Mouse (Mus musculus) hindbrain, embryonic 11.5 days (tissue): ENCODE data around the gene Nucb1. TPM values are rescaled to one million over a fixed set of nuclear protein-coding genes. Genes with fewer than 3 reads are reported as not detected.

Experiments
- ATAC-seq: fragments of 200-750 bp; cut with Nextera tagmentation; 2 replicates; pipeline ENCODE4 v1.8.0; 2017; ENCODE audit warnings: mild to moderate bottlenecking, moderate TSS enrichment, moderate library complexity; ENCODE audit not compliant: low FRiP score
- DNase-seq: peaks from one replicate; pipeline ENCODE4 v3.0.0-alpha.2; 2015; ENCODE audit warnings: low spot score
- H3K27ac ChIP-seq: fragments of 300-500 bp; sonication (generic); 2 replicates; pipeline ENCODE4 v1.5.1; 2014; ENCODE audit warnings: mild to moderate bottlenecking, low read depth, low read length
- H3K27me3 ChIP-seq: fragments of 300-500 bp; sonication (generic); 2 replicates; pipeline ENCODE4 v1.6.1; 2014; ENCODE audit warnings: mild to moderate bottlenecking, low read length, moderate library complexity, mixed read lengths; ENCODE audit not compliant: control insufficient read depth, insufficient read depth
- H3K36me3 ChIP-seq: fragments of 300-500 bp; sonication (generic); 2 replicates; pipeline ENCODE4 v1.6.1; 2014; ENCODE audit warnings: mild to moderate bottlenecking, low read length, moderate library complexity, mixed read lengths; ENCODE audit not compliant: control insufficient read depth, insufficient read depth
- H3K4me1 ChIP-seq: fragments of 300-500 bp; sonication (generic); replicated peaks from 2 replicates; pipeline ENCODE4 v1.6.1; 2014; ENCODE audit warnings: low read length, mixed read lengths; ENCODE audit not compliant: control insufficient read depth, insufficient read depth
- H3K4me2 ChIP-seq: fragments of 300-500 bp; sonication (generic); replicated peaks from 2 replicates; pipeline ENCODE4 v1.6.1; 2014; ENCODE audit warnings: mild to moderate bottlenecking, low read depth, low read length
- H3K4me3 ChIP-seq: fragments of 300-500 bp; sonication (generic); 2 replicates; pipeline ENCODE4 v1.5.1; 2014; ENCODE audit warnings: low read depth, low read length
- H3K9ac ChIP-seq: fragments of 300-500 bp; sonication (generic); 2 replicates; pipeline ENCODE4 v1.6.1; 2014; ENCODE audit warnings: low read depth, low read length
- H3K9me3 ChIP-seq: fragments of 300-500 bp; sonication (generic); 2 replicates; pipeline ENCODE4 v1.6.1; 2016; ENCODE audit warnings: low read length; ENCODE audit not compliant: control insufficient read depth
- WGBS: fragments of 180-500 bp; shearing (Covaris S2); extraction: QIAGEN DNeasy Blood & Tissue Kit; methylation state at CpG from one replicate; pipeline ENCODE4 v1.1.7; 2014; 5-methylcytosine and 5-hydroxymethylcytosine counted together
- polyA plus RNA-seq: library from polyadenylated mRNA; unstranded; fragments of >200 nt; fragmentation: Nextera tagmentation; extraction: Ambion mirVana; gene quantifications from 2 replicates; pipeline ENCODE4 v1.2.1, GENCODE M21; 2014

Gene Nucb1
- polyA plus RNA-seq, 1 experiment from 2014 or later: 92.7 TPM

DNA sequence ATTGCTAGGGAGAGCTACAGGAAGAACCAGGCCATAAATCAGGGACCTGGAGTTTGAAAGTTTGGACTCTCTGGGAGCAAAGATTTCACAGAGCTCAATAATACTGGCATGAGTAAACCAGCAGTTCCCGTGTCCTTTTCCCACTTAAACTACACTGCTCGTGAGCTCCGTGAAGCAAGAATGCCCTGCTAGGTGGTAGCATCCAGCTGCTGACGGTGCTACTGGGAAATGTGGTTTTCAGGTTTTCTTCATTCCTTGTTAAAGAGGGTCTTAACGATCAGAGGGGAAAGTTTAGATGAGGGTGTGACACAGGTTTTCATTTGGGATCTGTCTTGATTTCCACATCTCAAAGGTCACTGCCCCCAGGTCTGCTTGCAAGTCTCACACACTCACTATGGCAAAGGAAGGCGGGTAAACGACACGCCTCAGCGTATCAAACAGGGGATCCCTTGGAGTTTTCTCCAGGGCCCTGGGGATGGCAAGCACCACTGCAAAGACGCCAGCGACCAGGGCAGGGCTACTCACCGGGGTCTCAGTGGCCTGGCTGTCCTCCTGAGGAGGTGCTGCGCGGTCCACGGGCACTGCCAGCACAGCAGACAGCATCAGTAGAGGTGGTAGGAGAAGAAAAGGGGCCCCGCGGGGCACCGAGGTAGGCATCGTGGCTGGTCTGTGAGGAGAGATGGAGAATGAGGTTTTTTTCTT lies 874 bp downstream of the Nucb1 start:
- Histone ChIP-seq H3K4me1 (peaks cover 4% of the 10 kb centered on the region), H3K27me3 (no peaks in the 10 kb centered on the region), H3K27ac (no peak overlapping the region), H3K9me3 (no peaks in the 10 kb centered on the region), H3K4me2 (peak overlapping the region; percentile 78), H3K9ac (peak overlapping the region; percentile 83), H3K4me3 (peak overlapping the region; percentile 67), H3K36me3 (no peaks in the 10 kb centered on the region)
- WGBS: 48% methylated on average over 19 of the region's 19 CpGs
- ATAC-seq: 0 out of 2 replicates have a peak, but pooled peaks have one; percentile 4
- no peak for DNase-seq

DNA sequence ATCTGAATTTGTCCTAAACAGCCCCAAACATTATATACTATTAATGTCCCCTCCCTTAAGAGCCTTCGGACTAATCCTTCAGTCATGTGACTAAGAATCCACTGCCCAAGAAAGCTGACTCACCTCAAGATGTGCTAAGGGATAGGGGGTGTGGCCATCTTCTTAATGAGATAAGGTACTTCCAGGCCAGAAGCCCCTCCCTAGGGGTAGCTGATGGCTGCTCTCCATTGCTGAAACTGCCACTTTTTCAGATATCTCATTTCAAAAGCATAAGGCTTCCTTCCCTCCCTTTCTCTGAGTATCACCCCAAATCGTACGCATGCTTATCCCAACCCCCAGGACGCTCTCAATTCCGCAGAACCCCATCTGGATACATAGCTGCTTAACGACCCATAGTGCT lies 1.6 kb downstream of the Nucb1 start:
- no peak for ATAC-seq
- Histone ChIP-seq H3K27ac (no peak overlapping the region), H3K4me3 (no peak overlapping the region), H3K4me1 (peaks cover 4% of the 10 kb centered on the region), H3K9me3 (no peaks in the 10 kb centered on the region), H3K27me3 (no peaks in the 10 kb centered on the region), H3K36me3 (no peaks in the 10 kb centered on the region), H3K9ac (no peak overlapping the region), H3K4me2 (no peak overlapping the region)
- WGBS: 90% methylated on average over 6 of the region's 6 CpGs
- DNase-seq: no peak

DNA sequence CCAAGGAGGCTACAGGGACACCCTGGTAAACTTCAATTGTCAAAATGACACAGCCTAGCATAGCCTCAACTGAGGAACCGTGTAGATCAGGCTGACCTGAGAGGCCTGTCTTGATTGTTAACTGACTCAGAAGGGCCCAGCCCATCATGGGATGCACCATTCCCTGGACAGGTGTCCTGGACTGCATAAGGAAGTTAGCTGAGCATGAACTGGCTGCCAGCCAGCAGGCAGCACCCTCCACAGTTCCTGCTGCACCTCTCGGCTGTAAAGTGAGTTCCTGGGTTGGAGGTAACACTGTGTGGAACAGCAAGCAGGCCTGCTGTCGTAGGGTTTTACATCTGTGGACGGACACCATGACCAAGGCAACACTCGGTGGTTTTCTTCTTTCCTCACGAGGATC lies 2.6 kb downstream of the Nucb1 start:
- peaks cover 4% of the 10 kb centered on the region for H3K4me1 ChIP-seq
- H3K4me3 ChIP-seq: no peak overlapping the region
- H3K9ac ChIP-seq: no peak overlapping the region
- H3K36me3 ChIP-seq: no peaks in the 10 kb centered on the region
- no peak for DNase-seq
- WGBS: 87% methylated on average over 6 of the region's 6 CpGs
- no peak overlapping the region for H3K27ac ChIP-seq
- no peak for ATAC-seq
- no peak overlapping the region for H3K4me2 ChIP-seq
- H3K27me3 ChIP-seq: no peaks in the 10 kb centered on the region
- H3K9me3 ChIP-seq: no peaks in the 10 kb centered on the region

DNA sequence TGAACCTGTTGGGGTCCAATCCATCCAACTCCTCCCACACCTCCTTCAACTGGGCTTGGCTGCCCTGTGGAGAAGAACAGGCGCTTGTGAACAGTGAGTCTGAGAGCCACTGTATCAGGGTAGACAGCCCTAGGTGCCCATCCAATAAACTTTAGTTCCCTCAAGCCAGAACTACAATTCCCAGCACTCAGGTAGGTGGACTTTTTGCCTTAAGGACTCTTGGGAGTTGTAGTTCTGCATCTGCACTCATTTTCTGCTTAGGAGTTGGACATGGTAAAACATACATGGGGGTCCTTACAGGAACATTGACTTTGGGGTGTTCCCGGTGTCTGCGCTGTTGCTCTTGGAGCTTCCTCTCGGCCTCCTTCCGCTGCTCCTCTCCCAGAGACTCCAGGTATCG lies 11.8 kb downstream of the Nucb1 start:
- no peak overlapping the region for H3K9ac ChIP-seq
- 100% methylated on average over 6 of the region's 6 CpGs for WGBS

DNA sequence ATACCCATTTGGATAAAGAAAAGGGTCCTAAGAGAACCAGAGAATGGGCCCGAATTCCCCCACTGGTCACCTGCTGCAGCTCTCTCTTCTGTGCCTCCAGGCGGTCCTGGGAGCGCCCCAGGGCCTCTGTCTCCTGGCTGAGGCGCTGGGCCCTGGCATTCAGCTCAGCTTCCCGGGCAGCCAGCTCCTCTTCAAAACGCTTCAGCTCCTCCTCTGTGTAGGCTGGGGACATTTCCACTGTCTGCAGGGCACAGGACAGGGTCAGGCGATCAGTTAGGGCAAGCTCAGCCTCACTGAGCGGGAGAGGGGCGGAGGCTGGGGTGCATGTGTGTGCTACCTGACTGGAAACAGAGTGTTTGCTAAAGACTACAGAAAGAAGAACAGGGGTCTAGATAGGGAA lies 15.7 kb downstream of the Nucb1 start:
- no peaks in the 10 kb centered on the region for H3K9me3 ChIP-seq
- H3K4me2 ChIP-seq: no peak overlapping the region
- H3K27ac ChIP-seq: no peak overlapping the region
- no peak for DNase-seq
- H3K9ac ChIP-seq: no peak overlapping the region
- no peaks in the 10 kb centered on the region for H3K27me3 ChIP-seq
- no peak overlapping the region for H3K4me3 ChIP-seq
- no peaks in the 10 kb centered on the region for H3K4me1 ChIP-seq
- WGBS: 81% methylated on average over 9 of the region's 9 CpGs
- H3K36me3 ChIP-seq: 0 out of 2 replicates have a peak, but pooled peaks cover 3% of the 10 kb centered on the region
- ATAC-seq: no peak

More for the DNA sequence above, 11.8 kb downstream of the Nucb1 start:
- Histone ChIP-seq H3K9me3 (no peaks in the 10 kb centered on the region), H3K36me3 (0 out of 2 replicates have a peak, but pooled peaks cover under 1% of the 10 kb centered on the region), H3K27me3 (no peaks in the 10 kb centered on the region), H3K4me2 (no peak overlapping the region), H3K4me3 (no peak overlapping the region), H3K4me1 (no peaks in the 10 kb centered on the region), H3K27ac (no peak overlapping the region)
- ATAC-seq (no peak), DNase-seq (no peak)

DNA sequence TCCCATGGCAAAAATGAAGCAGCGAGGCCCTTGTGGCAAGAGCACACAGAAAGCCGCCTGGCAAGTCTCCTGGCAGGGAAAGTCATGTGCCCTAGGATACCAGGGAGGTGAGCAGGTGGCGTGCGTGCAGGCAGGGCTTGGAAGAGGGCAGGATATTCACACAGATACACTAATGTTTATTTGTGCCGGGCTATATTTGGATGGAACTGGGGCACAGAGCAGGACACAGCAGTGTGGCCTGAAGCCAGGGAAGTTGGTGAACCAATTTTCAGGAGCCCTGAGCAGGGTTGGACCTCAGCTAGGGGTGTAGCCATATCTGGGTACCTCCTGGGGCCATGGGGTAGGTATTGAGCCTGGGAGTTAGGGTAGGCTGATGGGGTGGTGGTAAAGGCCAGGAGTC lies 17.3 kb downstream of the Nucb1 start:
- no peak overlapping the region for H3K27ac ChIP-seq
- DNase-seq: no peak
- H3K9me3 ChIP-seq: no peaks in the 10 kb centered on the region
- H3K36me3 ChIP-seq: 0 out of 2 replicates have a peak, but pooled peaks cover 3% of the 10 kb centered on the region
- no peak for ATAC-seq
- H3K27me3 ChIP-seq: no peaks in the 10 kb centered on the region
- H3K9ac ChIP-seq: no peak overlapping the region
- H3K4me3 ChIP-seq: no peak overlapping the region
- no peak overlapping the region for H3K4me2 ChIP-seq
- 92% methylated on average over 5 of the region's 5 CpGs for WGBS
- H3K4me1 ChIP-seq: no peaks in the 10 kb centered on the region

DNA sequence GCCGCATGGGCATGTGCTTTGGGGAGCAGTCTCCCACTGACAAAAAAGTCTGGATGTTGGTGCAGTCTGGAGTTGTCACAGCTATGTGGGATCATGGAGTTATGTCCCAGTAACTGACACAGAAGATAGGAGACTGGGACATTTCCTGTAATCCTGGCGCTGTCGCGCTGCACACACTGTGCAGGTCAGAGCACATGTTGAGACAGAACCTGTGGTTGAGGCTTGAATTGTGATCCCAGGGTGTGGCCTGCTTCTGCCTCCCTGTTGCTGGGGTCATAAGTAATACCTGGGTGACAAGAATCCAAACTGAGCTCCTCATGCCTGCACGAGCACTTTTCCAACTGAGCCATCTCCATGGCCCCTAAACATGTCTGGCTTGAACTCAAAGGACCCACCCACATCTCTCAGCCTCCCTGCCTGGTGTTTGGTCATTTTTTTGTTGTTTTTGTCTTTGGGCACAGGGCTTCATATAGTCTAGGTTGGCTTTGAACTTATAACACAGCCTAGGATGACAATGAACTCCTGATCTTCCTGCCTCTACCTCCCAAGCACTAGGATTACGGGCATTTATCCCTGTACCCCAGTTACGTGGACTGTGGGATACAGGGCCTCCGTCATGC lies 17.9 kb downstream of the Nucb1 start:
- DNase-seq (no peak), ATAC-seq (no peak)
- no peak overlapping the region for H3K4me3 ChIP-seq
- no peak overlapping the region for H3K27ac ChIP-seq
- WGBS: 96% methylated on average over 8 of the region's 8 CpGs
- H3K9ac ChIP-seq: no peak overlapping the region
- H3K4me1 ChIP-seq: no peaks in the 10 kb centered on the region
- no peaks in the 10 kb centered on the region for H3K27me3 ChIP-seq
- H3K9me3 ChIP-seq: no peaks in the 10 kb centered on the region
- H3K36me3 ChIP-seq: 0 out of 2 replicates have a peak, but pooled peaks cover 3% of the 10 kb centered on the region
- no peak overlapping the region for H3K4me2 ChIP-seq

DNA sequence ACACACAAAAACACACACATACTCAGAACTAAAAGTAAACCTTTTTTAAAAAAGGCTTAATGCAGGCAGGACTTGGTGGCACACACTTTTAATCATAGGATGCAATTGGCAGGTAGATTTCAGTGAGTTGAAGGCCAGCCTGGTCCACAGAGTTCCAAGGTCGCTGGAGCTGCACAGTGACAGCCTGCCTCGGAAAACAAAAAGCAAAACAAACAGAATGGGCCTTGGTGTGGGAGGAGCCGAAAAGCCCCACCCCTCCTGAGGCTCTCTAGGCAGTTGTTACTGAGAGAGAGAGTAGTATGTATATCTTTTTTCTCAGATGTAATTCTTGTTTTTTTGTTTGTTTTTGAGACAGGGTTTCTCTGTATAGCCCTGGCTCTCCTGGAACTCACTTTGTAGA lies 18.9 kb downstream of the Nucb1 start:
- H3K27me3 ChIP-seq: no peaks in the 10 kb centered on the region
- H3K4me2 ChIP-seq: no peak overlapping the region
- no peaks in the 10 kb centered on the region for H3K4me1 ChIP-seq
- no peaks in the 10 kb centered on the region for H3K9me3 ChIP-seq
- H3K4me3 ChIP-seq: no peak overlapping the region
- H3K36me3 ChIP-seq: 0 out of 2 replicates have a peak, but pooled peaks cover 3% of the 10 kb centered on the region
- ATAC-seq (no peak), DNase-seq (no peak)
- WGBS: 28% methylated on average over 3 of the region's 3 CpGs
- H3K27ac ChIP-seq: no peak overlapping the region
- no peak overlapping the region for H3K9ac ChIP-seq

DNA sequence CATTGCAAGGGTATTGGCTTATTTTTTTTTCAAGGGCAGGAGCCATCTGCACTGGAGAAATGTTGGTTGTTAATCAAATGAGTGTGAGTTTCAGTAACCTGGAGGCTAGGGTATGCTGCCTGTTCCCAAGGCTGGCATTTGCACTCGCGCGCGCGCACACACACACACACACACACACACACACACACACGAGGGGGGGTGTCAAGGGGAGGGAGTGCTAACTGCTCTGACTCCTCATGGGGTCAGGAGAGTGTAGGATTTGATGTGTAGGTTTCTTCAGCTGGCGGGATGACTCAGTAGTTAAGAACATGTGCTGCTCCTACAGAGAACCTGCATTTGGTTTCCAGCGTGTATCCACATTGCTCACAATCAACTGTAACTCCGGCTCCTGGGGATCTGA lies 19.4 kb downstream of the Nucb1 start:
- Histone ChIP-seq H3K4me3 (no peak overlapping the region), H3K4me2 (no peak overlapping the region), H3K36me3 (0 out of 2 replicates have a peak, but pooled peaks cover 3% of the 10 kb centered on the region), H3K9ac (no peak overlapping the region), H3K4me1 (no peaks in the 10 kb centered on the region), H3K27ac (no peak overlapping the region), H3K9me3 (no peaks in the 10 kb centered on the region), H3K27me3 (no peaks in the 10 kb centered on the region)
- 37% methylated on average over 6 of the region's 9 CpGs for WGBS
- ATAC-seq: no peak
- DNase-seq: no peak
